Mouse (Mus musculus): ENCODE results near the gene Ifna7.
"Not testable (repeated sequence)": the region's sequence is repeated elsewhere in the genome, so short reads cannot be mapped to it uniquely, and the experiment has no call there.

Gene Ifna7

GRCm38 (mm10) chr4:88815928-88816327, at the start of gene Ifna7:
TSS of gene Ifna7 (plus strand) at chr4:88816228.
- H3K4me1 ChIP-seq (replicated peaks; ENCODE audit: low read depth, low read length): no peaks in the 10 kb centered on the region
- peaks cover under 1% of the 10 kb centered on the region; the same call in 1 of the 2 replicates for H3K27me3 ChIP-seq (ENCODE audit: insufficient read depth, low read length)
- TF ChIP-seq NANOG (IDR thresholded peaks at IDR 0.05; ENCODE audit: borderline replicate concordance, low read length) (no peak), POU5F1 (IDR thresholded peaks at IDR 0.05; ENCODE audit: borderline replicate concordance, low read length) (no peak), CTCF (conservative IDR thresholded peaks at IDR 0.05; ENCODE audit: low read length) (no peak)
- H3K4me3 ChIP-seq (replicated peaks; ENCODE audit: low read length): no peak within 1 kb of the TSS
- no peaks in the 10 kb centered on the region for H3K36me3 ChIP-seq (ENCODE audit: insufficient read depth, low read length)
- no peaks in the 10 kb centered on the region for H3K9me3 ChIP-seq (ENCODE audit: low read length)

DNA sequence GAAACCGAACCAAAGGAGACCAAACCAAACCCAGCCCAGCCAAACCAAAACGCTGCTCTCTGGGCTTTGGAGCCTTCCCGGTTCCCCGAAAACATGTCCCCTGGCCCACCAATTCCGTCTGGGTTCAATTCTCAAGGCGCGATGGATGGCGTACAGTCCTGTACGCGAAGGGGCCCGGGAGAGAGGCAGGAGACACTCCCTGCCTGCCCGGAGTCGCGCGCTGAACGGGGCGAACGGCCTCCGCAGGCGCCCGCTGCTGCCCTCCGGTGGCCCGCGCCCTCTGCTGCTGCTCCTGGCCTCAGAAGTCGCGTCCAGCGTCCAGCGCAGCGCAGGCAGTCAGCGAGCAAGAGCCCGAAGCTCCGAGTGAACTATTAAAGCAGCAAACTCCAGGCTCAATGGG, 42.5 kb upstream of the Ifna7 start, which contains the start of gene Gm13290:
Gm13290 (plus strand) TSS at position 301 of the 400 bp plus-strand sequence.
- not testable (repeated sequence) for H3K4me1 ChIP-seq (replicated peaks; ENCODE audit: low read depth, low read length); H3K27me3 ChIP-seq (ENCODE audit: insufficient read depth, low read length); H3K4me3 ChIP-seq (replicated peaks; ENCODE audit: low read length); H3K36me3 ChIP-seq (ENCODE audit: insufficient read depth, low read length); H3K9me3 ChIP-seq (ENCODE audit: low read length)

DNA sequence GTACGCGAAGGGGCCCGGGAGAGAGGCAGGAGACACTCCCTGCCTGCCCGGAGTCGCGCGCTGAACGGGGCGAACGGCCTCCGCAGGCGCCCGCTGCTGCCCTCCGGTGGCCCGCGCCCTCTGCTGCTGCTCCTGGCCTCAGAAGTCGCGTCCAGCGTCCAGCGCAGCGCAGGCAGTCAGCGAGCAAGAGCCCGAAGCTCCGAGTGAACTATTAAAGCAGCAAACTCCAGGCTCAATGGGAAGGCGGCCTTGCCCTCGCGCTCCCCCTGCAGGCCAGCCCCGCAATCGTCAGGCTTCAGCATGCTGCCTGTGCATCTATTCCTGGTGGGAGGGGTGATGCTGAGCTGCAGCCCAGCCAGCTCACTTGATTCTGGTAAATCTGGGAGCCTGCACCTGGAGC, 39.4 kb upstream of the Ifna7 start, which contains the start of gene Gm13289:
Gm13289 (plus strand) TSS at position 301 of the 400 bp plus-strand sequence.
- H3K4me3 ChIP-seq (replicated peaks; ENCODE audit: low read length); H3K9me3 ChIP-seq (ENCODE audit: low read length); H3K4me1 ChIP-seq (replicated peaks; ENCODE audit: low read depth, low read length); H3K36me3 ChIP-seq (ENCODE audit: insufficient read depth, low read length); H3K27me3 ChIP-seq (ENCODE audit: insufficient read depth, low read length): not testable (repeated sequence)

DNA sequence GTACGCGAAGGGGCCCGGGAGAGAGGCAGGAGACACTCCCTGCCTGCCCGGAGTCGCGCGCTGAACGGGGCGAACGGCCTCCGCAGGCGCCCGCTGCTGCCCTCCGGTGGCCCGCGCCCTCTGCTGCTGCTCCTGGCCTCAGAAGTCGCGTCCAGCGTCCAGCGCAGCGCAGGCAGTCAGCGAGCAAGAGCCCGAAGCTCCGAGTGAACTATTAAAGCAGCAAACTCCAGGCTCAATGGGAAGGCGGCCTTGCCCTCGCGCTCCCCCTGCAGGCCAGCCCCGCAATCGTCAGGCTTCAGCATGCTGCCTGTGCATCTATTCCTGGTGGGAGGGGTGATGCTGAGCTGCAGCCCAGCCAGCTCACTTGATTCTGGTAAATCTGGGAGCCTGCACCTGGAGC, 36.5 kb upstream of the Ifna7 start, which contains the start of gene Gm13272:
Gm13272 (plus strand) TSS at position 301 of the 400 bp plus-strand sequence.
- H3K27me3 ChIP-seq (ENCODE audit: insufficient read depth, low read length); H3K36me3 ChIP-seq (ENCODE audit: insufficient read depth, low read length); H3K9me3 ChIP-seq (ENCODE audit: low read length): not testable (repeated sequence)

DNA sequence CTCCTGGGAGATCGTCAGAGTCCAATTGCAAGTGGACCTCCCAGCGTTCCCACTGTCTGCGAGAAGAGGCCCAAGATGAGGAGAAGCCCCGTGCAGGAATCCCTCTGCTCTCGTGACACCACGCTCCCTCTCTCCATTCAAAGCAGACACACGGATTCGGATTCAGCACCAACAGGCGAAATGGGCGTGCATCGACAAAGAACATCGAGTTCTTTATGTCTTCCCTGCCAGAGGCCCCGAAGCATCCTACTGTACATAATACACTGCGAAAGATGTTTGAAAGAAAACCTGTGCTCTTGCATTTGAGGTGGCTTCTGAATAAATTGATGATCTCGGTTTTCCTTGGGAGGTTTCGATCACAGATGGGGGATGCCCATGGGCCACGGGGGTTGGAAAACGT, 35.7 kb upstream of the Ifna7 start:
- not testable (repeated sequence) for H3K4me3 ChIP-seq (replicated peaks; ENCODE audit: low read length); H3K36me3 ChIP-seq (ENCODE audit: insufficient read depth, low read length); H3K9me3 ChIP-seq (ENCODE audit: low read length); H3K27me3 ChIP-seq (ENCODE audit: insufficient read depth, low read length); H3K4me1 ChIP-seq (replicated peaks; ENCODE audit: low read depth, low read length)

More for the DNA sequence above, 36.5 kb upstream of the Ifna7 start, which contains the start of gene Gm13272:
- H3K4me1 ChIP-seq (replicated peaks; ENCODE audit: low read depth, low read length); H3K4me3 ChIP-seq (replicated peaks; ENCODE audit: low read length): not testable (repeated sequence)

DNA sequence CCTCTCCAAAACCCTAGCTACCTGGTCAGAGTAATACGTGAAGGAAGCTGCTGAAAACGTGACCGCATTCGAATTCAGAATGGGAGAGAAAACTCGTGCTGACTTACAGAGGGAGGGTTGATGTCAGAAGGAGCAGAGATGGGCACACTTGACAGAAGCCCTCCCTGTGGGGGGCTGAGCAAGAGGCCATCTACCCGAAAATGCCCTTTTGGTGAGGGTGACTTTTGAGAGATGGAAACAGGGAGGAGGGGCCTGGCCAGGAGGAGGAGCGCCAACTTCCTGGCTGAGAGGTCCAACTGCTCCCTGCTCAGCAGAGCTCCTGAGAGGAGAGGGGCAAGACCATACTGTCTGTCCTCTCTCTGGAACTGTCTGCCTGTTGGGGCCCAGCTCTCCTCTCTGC, 34.2 kb upstream of the Ifna7 start, which contains the start of gene Ifnz:
Ifnz (plus strand) TSS at position 301 of the 400 bp plus-strand sequence.
- not testable (repeated sequence) for H3K27me3 ChIP-seq (ENCODE audit: insufficient read depth, low read length)

DNA sequence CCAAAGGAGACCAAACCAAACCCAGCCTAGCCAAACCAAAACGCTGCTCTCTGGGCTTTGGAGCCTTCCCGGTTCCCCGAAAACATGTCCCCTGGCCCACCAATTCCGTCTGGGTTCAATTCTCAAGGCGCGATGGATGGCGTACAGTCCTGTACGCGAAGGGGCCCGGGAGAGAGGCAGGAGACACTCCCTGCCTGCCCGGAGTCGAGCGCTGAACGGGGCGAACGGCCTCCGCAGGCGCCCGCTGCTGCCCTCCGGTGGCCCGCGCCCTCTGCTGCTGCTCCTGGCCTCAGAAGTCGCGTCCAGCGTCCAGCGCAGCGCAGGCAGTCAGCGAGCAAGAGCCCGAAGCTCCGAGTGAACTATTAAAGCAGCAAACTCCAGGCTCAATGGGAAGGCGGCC, 33.7 kb upstream of the Ifna7 start:
- not testable (repeated sequence) for H3K27me3 ChIP-seq (ENCODE audit: insufficient read depth, low read length); H3K4me1 ChIP-seq (replicated peaks; ENCODE audit: low read depth, low read length); H3K4me3 ChIP-seq (replicated peaks; ENCODE audit: low read length); H3K9me3 ChIP-seq (ENCODE audit: low read length); H3K36me3 ChIP-seq (ENCODE audit: insufficient read depth, low read length)

More for the DNA sequence above, 34.2 kb upstream of the Ifna7 start, which contains the start of gene Ifnz:
- H3K9me3 ChIP-seq (ENCODE audit: low read length); H3K36me3 ChIP-seq (ENCODE audit: insufficient read depth, low read length); H3K4me1 ChIP-seq (replicated peaks; ENCODE audit: low read depth, low read length); H3K4me3 ChIP-seq (replicated peaks; ENCODE audit: low read length): not testable (repeated sequence)

- H3K27me3 ChIP-seq (ENCODE audit: insufficient read depth, low read length); H3K9me3 ChIP-seq (ENCODE audit: low read length); H3K36me3 ChIP-seq (ENCODE audit: insufficient read depth, low read length); H3K4me3 ChIP-seq (replicated peaks; ENCODE audit: low read length); H3K4me1 ChIP-seq (replicated peaks; ENCODE audit: low read depth, low read length): not testable (repeated sequence)
These were observed 30.6 kb upstream of the Ifna7 start, which contains the start of gene Gm13276 for GRCm38 (mm10) chr4:88785409-88785808. TSS of gene Gm13276 (plus strand) at chr4:88785709.

DNA sequence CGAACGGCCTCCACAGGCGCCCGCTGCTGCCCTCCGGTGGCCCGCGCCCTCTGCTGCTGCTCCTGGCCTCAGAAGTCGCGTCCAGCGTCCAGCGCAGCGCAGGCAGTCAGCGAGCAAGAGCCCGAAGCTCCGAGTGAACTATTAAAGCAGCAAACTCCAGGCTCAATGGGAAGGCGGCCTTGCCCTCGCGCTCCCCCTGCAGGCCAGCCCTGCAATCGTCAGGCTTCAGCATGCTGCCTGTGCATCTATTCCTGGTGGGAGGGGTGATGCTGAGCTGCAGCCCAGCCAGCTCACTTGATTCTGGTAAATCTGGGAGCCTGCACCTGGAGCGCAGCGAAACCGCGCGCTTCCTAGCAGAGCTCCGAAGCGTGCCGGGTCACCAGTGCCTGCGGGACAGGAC, 27.6 kb upstream of the Ifna7 start, which contains the start of gene Gm13277:
Gm13277 (plus strand) TSS at position 231 of the 400 bp plus-strand sequence.
- not testable (repeated sequence) for H3K27me3 ChIP-seq (ENCODE audit: insufficient read depth, low read length); H3K9me3 ChIP-seq (ENCODE audit: low read length); H3K4me3 ChIP-seq (replicated peaks; ENCODE audit: low read length); H3K36me3 ChIP-seq (ENCODE audit: insufficient read depth, low read length); H3K4me1 ChIP-seq (replicated peaks; ENCODE audit: low read depth, low read length)

DNA sequence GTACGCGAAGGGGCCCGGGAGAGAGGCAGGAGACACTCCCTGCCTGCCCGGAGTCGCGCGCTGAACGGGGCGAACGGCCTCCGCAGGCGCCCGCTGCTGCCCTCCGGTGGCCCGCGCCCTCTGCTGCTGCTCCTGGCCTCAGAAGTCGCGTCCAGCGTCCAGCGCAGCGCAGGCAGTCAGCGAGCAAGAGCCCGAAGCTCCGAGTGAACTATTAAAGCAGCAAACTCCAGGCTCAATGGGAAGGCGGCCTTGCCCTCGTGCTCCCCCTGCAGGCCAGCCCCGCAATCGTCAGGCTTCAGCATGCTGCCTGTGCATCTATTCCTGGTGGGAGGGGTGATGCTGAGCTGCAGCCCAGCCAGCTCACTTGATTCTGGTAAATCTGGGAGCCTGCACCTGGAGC, 24.8 kb upstream of the Ifna7 start, which contains the start of gene Gm13278:
Gm13278 (plus strand) TSS at position 301 of the 400 bp plus-strand sequence.
- H3K36me3 ChIP-seq (ENCODE audit: insufficient read depth, low read length); H3K9me3 ChIP-seq (ENCODE audit: low read length); H3K27me3 ChIP-seq (ENCODE audit: insufficient read depth, low read length); H3K4me3 ChIP-seq (replicated peaks; ENCODE audit: low read length); H3K4me1 ChIP-seq (replicated peaks; ENCODE audit: low read depth, low read length): not testable (repeated sequence)

DNA sequence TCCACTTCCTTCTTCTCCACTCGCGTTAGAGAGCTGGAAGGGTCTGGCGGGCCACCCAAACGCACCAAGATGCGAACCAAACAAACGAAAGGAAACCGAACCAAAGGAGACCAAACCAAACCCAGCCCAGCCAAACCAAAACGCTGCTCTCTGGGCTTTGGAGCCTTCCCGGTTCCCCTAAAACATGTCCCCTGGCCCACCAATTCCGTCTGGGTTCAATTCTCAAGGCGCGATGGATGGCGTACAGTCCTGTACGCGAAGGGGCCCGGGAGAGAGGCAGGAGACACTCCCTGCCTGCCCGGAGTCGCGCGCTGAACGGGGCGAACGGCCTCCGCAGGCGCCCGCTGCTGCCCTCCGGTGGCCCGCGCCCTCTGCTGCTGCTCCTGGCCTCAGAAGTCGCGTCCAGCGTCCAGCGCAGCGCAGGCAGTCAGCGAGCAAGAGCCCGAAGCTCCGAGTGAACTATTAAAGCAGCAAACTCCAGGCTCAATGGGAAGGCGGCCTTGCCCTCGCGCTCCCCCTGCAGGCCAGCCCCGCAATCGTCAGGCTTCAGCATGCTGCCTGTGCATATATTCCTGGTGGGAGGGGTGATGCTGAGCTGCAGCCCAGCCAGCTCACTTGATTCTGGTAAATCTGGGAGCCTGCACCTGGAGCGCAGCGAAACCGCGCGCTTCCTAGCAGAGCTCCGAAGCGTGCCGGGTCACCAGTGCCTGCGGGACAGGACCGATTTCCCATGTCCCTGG, 21.9 kb upstream of the Ifna7 start, which contains the start of gene Gm13275:
Gm13275 (plus strand) TSS at position 552 of the 740 bp plus-strand sequence.
- not testable (repeated sequence) for H3K9me3 ChIP-seq (ENCODE audit: low read length); H3K4me1 ChIP-seq (replicated peaks; ENCODE audit: low read depth, low read length); H3K4me3 ChIP-seq (replicated peaks; ENCODE audit: low read length); H3K27me3 ChIP-seq (ENCODE audit: insufficient read depth, low read length); H3K36me3 ChIP-seq (ENCODE audit: insufficient read depth, low read length)

- not testable (repeated sequence) for H3K4me3 ChIP-seq (replicated peaks; ENCODE audit: low read length); H3K36me3 ChIP-seq (ENCODE audit: insufficient read depth, low read length); H3K4me1 ChIP-seq (replicated peaks; ENCODE audit: low read depth, low read length); H3K9me3 ChIP-seq (ENCODE audit: low read length); H3K27me3 ChIP-seq (ENCODE audit: insufficient read depth, low read length)
These were observed 18.9 kb upstream of the Ifna7 start, which contains the start of gene Gm13279 for GRCm38 (mm10) chr4:88797097-88797496. TSS of gene Gm13279 (plus strand) at chr4:88797397.

DNA sequence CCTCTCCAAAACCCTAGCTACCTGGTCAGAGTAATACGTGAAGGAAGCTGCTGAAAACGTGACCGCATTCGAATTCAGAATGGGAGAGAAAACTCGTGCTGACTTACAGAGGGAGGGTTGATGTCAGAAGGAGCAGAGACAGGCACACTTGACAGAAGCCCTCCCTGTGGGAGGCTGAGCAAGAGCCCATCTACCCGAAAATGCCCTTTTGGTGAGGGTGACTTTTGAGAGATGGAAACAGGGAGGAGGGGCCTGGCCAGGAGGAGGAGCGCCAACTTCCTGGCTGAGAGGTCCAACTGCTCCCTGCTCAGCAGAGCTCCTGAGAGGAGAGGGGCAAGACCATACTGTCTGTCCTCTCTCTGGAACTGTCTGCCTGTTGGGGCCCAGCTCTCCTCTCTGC, 16.7 kb upstream of the Ifna7 start, which contains the start of gene Gm13285:
Gm13285 (plus strand) TSS at position 301 of the 400 bp plus-strand sequence.
- H3K4me3 ChIP-seq (replicated peaks; ENCODE audit: low read length); H3K4me1 ChIP-seq (replicated peaks; ENCODE audit: low read depth, low read length); H3K36me3 ChIP-seq (ENCODE audit: insufficient read depth, low read length); H3K9me3 ChIP-seq (ENCODE audit: low read length); H3K27me3 ChIP-seq (ENCODE audit: insufficient read depth, low read length): not testable (repeated sequence)

- not testable (repeated sequence) for H3K4me3 ChIP-seq (replicated peaks; ENCODE audit: low read length); H3K9me3 ChIP-seq (ENCODE audit: low read length); H3K4me1 ChIP-seq (replicated peaks; ENCODE audit: low read depth, low read length); H3K36me3 ChIP-seq (ENCODE audit: insufficient read depth, low read length)
- peaks cover 16% of the 10 kb centered on the region for H3K27me3 ChIP-seq (ENCODE audit: insufficient read depth, low read length)
These were observed 13.1 kb upstream of the Ifna7 start, which contains the start of gene Gm13287 for GRCm38 (mm10) chr4:88802954-88803353. TSS of gene Gm13287 (plus strand) at chr4:88803254.

Measured in E14TG2a.4 (cell line).